Mouse (Mus musculus): ENCODE data around the gene 1700001C19Rik.

The 1700001C19Rik gene

DNA sequence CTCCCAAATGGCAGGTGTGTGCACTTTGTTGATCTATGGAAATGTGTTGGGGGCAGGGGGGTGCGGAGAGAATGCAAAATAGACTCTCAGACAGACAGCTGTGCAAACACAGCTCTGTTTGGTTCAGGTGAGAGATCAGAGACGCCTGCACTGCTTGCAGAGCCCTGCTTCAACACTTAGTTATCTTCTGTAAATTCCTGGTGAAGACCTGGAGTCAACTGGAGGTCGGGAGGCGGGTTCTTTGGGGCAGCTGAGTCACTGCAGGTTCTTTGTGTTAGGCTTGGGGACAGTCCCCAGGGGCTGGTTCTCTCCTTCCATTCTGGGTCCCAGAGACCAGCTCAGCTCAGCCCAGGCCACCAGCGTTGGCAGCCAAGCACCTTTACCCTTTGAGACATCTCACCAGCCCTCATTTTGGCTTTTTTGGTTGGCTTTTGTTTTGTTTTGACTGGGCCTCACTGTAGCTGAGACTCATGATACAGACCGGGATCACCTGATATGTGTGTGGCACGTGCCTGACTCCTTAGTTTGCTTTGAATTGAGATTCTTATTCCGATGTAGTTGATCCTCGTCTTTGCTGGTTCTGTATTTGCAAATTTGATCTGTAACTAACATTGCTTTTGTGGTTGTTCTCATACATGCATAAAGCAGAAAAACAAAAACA is 25.7 kb upstream of the 1700001C19Rik start:
- no peak for ATAC-seq (ENCODE audit: insufficient number of reproducible peaks, low FRiP score, low TSS enrichment)

GRCm38 (mm10) chr17:47462209-47462608 is 25.0 kb upstream of the 1700001C19Rik start:
- ATAC-seq (ENCODE audit: insufficient number of reproducible peaks, low FRiP score, low TSS enrichment): no peak

DNA sequence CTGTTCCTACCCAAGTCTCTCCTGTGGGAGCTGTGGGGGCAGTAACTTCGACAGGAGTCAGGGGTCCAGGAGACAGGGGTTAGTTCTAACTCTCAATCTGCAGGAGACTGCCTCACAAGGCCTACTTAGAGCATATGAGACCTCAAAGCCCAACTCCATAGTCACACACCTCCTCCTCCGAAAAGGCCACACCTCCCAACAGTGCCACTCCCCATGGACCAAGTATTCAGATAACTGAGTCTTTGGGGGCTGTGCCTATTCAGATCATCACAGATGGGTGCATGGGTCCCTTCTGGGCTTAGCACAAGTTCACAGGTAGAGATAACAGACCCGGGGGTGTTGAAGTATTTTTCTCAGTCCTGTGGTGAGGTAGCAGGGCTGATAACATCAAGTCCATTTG is 24.5 kb upstream of the 1700001C19Rik start:
- no peak for ATAC-seq (ENCODE audit: insufficient number of reproducible peaks, low FRiP score, low TSS enrichment)

- ATAC-seq (ENCODE audit: insufficient number of reproducible peaks, low FRiP score, low TSS enrichment): no peak
These were observed 22.3 kb upstream of the 1700001C19Rik start for GRCm38 (mm10) chr17:47459341-47459919.

DNA sequence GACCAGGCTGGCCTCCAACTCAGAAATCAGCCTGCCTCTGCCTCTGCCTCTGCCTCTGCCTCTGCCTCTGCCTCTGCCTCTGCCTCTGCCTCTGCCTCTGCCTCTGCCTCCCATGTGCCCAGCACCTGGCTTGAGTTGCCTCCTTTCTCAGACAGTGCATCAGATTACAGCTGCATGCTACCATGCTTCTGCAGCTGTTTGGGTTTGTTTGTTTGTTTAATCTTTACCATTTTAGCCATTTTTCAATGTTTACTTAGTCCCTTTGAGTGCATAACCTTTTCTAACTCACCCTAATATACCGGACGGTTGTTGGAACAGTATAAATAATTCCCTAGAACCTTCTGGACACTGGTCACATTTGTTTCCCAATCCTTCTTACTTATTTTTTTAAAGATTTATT is 21.8 kb upstream of the 1700001C19Rik start:
- no peak for ATAC-seq (ENCODE audit: insufficient number of reproducible peaks, low FRiP score, low TSS enrichment)

DNA sequence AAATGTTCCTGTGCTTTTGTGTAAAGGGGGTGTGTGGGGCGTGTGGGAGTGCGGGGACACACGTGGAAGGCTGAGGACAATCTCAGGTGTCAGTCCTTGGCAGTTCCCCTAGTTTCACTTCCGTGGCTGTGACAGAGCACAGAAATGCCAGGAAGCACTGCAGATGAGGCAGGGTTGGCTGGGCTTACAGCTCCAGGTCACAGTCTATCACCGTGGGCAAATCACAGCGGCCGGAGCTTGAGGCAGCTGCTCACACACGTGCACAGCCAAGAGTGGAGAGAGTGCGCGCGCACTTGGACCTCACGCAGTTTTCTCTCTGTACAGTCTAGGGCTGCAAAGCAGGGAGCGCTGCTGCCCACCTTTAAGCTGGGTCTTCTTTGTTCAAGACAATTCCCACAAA is 21.1 kb upstream of the 1700001C19Rik start:
- ATAC-seq (ENCODE audit: insufficient number of reproducible peaks, low FRiP score, low TSS enrichment): no peak

DNA sequence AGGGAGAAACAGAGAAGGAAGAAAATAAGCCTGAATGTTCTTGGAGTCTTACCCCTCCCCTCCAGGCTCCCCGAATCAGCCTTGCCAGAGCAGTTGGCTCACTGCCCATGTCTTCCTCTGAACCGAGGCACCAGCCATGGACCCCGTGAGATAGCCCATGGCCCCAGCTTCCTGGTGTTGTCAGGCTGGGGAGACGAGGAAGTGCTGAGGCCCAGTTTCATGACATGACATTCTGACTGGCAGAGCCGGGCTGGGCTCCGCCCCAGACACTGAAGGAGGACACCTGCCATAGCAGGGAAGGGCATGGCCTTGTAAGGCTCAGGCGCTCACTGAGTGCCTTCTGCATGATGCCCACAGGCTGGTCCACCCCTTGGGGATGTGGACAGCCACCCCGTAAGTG is 17.5 kb upstream of the 1700001C19Rik start:
- no peak for ATAC-seq (ENCODE audit: insufficient number of reproducible peaks, low FRiP score, low TSS enrichment)

DNA sequence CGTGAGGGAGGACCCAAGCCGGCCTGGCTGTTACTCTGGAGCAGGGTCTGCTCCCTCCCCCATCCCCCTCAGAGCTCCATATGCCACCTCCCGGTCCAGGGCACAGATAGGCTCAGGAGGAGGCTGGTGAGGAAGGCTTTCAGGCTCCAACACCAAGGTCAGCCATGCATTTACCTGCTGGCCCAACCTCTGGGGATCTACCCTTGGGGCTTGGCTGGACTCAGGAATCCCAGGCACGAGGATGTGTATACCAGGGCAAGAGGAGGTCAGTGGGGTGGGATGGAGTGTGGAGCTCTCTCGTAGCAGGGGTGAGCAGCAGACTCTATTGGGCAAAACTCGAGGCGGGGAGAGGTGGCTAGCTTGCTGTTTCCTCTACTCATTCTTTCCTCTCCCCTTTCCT is 15.7 kb upstream of the 1700001C19Rik start:
- ATAC-seq (ENCODE audit: insufficient number of reproducible peaks, low FRiP score, low TSS enrichment): no peak

DNA sequence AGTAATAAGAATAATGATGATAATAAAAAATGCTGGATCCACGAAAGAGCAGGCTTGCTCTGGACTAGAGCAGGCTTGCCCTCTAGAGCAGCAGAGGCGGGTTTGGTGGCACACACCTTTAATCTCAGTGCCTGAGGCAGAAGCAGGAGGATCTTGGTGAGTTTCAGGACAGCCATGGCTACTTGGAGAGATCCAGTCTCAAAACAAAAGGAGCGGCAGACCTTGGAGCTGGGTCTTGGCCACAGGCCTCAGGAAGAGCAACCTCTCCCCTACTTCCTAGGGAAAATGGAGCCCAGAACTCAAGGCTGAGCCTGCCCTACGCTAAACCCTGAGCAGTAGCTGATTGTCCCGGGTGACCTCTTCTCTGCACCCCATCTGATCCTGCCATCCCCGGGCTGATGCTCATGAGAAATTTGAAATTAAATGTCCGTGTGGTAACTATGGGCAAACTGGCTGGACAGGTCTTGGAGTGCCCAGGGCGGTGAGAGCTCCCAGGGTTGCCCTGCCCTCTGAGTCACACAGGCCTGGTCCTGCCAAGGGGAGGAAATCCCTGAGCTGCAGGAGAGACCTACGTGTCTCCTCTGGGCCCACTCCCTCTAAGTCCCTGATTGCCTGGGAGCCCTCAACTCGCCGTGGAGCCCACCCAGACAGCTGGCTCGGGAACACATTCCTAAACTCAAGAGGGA is 13.8 kb upstream of the 1700001C19Rik start:
- ATAC-seq (ENCODE audit: insufficient number of reproducible peaks, low FRiP score, low TSS enrichment): no peak

DNA sequence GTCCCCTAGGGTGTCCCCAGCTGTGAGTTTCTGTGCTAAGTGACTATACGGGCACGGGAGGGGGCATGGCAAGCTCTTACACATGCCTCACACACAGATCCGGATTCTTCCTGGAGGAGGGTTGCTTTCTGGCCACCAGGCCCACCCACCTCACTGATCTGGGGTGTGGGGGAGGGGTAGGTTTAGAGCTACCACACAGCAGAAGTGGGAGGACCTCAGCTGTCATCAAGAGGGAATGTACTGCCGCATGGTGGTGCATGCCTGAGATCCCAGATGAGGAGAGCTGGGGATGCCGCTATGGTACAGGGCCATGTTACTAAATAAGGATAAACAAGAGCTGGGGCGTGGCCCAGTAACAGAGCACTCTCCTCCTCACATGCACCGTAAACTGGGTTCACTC is 13.1 kb upstream of the 1700001C19Rik start:
- no peak for ATAC-seq (ENCODE audit: insufficient number of reproducible peaks, low FRiP score, low TSS enrichment)

DNA sequence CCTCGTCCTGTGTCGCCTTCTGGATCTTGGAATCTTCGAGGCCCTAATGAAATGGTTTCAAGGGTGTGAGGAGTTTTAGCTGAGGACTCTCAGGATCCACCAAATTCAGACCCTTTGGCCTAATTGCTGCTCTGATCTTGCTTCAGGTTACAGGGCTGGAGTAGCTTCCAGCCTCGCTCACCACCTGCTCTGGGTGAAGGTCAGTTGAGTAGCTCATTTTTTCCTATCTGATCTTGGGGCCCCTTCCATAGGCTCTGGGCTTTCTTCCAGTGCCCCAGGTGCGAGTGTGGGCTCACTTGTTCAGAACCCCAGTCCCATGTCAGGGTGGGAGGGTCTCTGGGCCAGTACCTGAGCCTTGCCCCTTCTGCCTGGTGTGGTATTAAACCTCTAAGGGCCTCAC is 12.3 kb upstream of the 1700001C19Rik start:
- no peak for ATAC-seq (ENCODE audit: insufficient number of reproducible peaks, low FRiP score, low TSS enrichment)

DNA sequence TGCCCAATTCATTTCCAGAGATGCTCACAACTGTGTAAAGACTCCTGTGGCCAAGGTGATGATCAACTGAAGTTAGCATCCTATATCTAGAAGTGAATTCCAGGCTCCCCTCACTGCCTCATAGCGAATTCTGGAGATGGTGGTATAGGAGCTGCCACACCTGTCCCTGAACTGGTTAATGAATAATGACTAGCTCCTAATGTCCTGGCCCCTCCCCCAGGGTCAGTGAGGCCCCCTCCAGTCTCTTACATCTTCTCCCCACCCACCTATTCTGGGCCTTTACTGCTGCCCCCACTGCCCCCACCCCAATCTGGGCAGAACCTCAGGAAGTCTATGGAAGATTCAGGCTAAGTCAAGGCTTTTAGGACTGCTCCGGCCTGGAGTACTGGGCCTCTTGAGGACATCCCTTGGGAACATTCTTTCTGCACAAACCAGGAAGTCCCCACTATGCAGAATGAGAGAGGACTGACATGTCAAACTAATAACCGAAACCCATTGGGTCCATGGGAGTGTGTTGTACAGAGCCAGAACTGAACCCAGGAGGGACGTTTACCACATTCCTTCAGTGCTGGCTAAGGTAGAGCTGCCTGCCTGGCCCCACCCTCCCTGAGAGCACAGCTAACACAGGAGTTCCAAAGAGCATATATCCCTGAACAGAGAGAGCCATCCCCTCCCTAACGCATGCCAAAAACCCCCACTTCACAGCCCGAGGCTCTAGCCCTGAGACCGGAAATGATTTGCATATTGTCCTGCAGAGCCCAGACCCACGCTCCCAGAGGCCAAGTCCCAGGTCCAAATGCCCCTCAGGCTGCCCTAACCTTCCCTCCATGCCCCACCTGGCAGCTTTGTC is 11.6 kb upstream of the 1700001C19Rik start:
- ATAC-seq (ENCODE audit: insufficient number of reproducible peaks, low FRiP score, low TSS enrichment): no peak

GRCm38 (mm10) chr17:47446561-47446960 is 9.4 kb upstream of the 1700001C19Rik start:
- ATAC-seq (ENCODE audit: insufficient number of reproducible peaks, low FRiP score, low TSS enrichment): no peak

- ATAC-seq (ENCODE audit: insufficient number of reproducible peaks, low FRiP score, low TSS enrichment): no peak
These were observed 8.8 kb upstream of the 1700001C19Rik start for GRCm38 (mm10) chr17:47446025-47446424.

DNA sequence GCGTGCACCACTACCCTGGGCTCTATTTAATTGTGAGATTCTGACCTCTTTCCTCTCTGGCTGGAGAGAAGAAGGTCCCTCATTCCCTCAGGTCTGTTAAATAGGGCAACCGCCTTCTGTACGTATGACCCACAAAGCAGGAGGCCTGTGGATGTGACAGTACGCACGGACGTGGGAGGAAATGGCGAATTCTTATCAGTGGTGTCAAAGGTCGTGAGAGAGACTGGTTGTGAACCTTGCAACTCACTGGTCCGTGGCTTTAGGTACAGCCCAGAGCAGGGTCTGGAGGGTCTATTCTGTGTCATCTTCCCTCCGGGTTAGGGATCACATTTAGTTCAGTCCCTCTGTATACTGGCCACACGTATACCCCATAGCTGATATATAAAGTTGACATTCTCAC is 8.3 kb upstream of the 1700001C19Rik start:
- ATAC-seq (ENCODE audit: insufficient number of reproducible peaks, low FRiP score, low TSS enrichment): no peak

- no peak for ATAC-seq (ENCODE audit: insufficient number of reproducible peaks, low FRiP score, low TSS enrichment)
These were observed 6.9 kb upstream of the 1700001C19Rik start for GRCm38 (mm10) chr17:47444113-47444512.

DNA sequence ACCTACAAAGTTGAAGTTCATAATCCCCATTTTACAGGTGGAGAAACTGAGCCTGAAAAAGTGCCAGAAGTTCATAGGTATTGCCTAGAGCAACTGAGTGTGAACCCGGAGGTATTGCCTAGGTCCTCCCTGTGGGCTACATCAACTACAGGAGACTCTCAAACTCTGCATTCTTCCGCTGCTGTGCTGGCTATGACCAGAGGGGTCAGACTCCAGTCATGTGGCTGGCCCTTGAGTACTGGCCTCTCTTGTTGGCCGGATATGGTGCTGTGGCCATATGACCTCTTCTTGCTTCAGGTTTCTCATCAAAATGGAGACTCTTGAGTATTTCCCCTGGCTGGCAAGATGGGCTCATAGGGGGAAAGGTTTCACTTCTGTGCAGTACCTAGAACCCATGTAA is 5.1 kb upstream of the 1700001C19Rik start:
- no peak for ATAC-seq (ENCODE audit: insufficient number of reproducible peaks, low FRiP score, low TSS enrichment)

GRCm38 (mm10) chr17:47441296-47442051 is 4.3 kb upstream of the 1700001C19Rik start:
- ATAC-seq (ENCODE audit: insufficient number of reproducible peaks, low FRiP score, low TSS enrichment): no peak

DNA sequence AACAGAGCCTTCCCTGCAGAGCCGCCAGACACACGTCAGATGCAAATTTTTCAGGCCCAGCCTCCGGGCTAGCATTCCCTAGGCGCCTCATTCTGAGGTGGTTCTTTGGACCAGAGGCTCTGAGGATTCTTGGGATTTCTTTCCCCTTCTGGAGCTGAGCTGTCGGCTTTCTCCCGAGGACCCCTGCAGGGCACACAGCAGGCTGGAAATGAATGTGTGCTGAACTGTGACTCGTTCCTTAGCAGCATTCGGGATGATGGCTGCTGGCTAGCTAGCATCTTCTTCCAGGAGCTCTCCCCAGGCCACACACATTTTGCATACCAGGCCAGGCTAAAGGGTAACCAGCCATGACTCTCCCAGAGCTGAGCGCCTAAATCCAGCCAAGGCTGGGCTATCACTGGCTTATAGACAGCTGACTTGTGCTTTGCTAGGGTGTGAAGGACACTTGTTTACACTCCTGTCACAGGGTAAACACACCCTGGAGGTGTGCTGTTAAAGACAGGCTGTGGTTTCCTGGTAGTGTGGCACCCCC is 3.2 kb upstream of the 1700001C19Rik start:
- ATAC-seq (ENCODE audit: insufficient number of reproducible peaks, low FRiP score, low TSS enrichment): no peak

All from cerebellum, adult (tissue).